Mouse (Mus musculus) liver, postnatal 0 days (tissue): ENCODE results near the gene Zfp609.

ENCODE experiments used
- CTCF ChIP-seq: sonication (generic); IDR thresholded peaks from 2 replicates; pipeline ENCODE4 v1.5.1; 2016; ENCODE audit warnings: antibody characterized with exemption, low read depth
- EP300 ChIP-seq: IDR thresholded peaks from 2 replicates; pipeline ENCODE4 v1.6.1; 2016; ENCODE audit warnings: antibody characterized with exemption, low read depth, mild to moderate bottlenecking

GRCm38 (mm10) chr9:65667701-65668100 lies 159.7 kb downstream of the Zfp609 start, which contains the start of gene Oaz2:
- TF ChIP-seq CTCF (no peak), EP300 (no peak)
